Mouse (Mus musculus): ENCODE measurements around the gene Tle3. TPM values are rescaled to one million over a fixed set of nuclear protein-coding genes. Genes with fewer than 3 reads are reported as not detected.

Gene Tle3
- polyA plus RNA-seq (2012) = 255 and 298 TPM in 2 replicates

GRCm38 (mm10) chr9:61371755-61372509, at the start of gene Tle3:
Gene Tle3 (plus strand): TSS chr9:61372366.

Measured in megakaryocyte-erythroid progenitor cell, adult 5 weeks (primary cell).